Mouse (Mus musculus) adipose tissue, adult 10 weeks (tissue): ENCODE measurements around the gene Gtf2ird1. TPM values are rescaled to one million over a fixed set of nuclear protein-coding genes. Genes with fewer than 3 reads are reported as not detected.

Experiments
- polyA plus RNA-seq: library from polyadenylated mRNA; stranded (reverse); fragments of 350-450 nt; fragmentation: Illumina TruSeq; extraction: RNeasy Lipid Tissue Mini Kit (QIAGEN cat#74804); gene quantifications from one replicate; pipeline ENCODE4 v1.2.3, GENCODE M21; 2014; ENCODE audit warnings: low read depth, low replicate concordance

The Gtf2ird1 gene
- 65.2 TPM for polyA plus RNA-seq

DNA sequence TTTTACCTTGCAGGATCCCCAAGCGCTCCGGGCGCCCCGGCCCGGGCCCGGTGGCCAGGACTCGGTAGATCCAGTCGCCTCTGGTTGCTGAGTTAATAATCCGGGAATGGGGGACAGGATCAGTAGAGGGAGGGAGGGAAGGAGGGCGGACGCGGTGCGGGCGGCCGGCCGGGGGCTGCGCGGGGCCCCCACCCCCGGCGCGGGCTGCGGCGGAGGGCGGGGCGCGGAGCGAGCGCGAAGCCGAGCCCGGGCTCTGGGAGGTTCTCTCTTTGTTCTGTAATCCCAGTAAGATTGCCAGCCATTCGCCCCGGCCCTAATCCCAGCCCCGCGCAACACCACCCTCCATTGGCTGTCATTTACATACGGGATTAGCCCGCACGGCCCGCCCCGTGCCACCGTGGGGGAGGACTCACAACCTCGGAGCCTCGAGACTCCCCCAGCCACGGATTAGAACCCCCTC, at the start of gene Gtf2ird1:
Gene Gtf2ird1 (minus strand): TSS at position 214 of the 460 bp plus-strand sequence.

DNA sequence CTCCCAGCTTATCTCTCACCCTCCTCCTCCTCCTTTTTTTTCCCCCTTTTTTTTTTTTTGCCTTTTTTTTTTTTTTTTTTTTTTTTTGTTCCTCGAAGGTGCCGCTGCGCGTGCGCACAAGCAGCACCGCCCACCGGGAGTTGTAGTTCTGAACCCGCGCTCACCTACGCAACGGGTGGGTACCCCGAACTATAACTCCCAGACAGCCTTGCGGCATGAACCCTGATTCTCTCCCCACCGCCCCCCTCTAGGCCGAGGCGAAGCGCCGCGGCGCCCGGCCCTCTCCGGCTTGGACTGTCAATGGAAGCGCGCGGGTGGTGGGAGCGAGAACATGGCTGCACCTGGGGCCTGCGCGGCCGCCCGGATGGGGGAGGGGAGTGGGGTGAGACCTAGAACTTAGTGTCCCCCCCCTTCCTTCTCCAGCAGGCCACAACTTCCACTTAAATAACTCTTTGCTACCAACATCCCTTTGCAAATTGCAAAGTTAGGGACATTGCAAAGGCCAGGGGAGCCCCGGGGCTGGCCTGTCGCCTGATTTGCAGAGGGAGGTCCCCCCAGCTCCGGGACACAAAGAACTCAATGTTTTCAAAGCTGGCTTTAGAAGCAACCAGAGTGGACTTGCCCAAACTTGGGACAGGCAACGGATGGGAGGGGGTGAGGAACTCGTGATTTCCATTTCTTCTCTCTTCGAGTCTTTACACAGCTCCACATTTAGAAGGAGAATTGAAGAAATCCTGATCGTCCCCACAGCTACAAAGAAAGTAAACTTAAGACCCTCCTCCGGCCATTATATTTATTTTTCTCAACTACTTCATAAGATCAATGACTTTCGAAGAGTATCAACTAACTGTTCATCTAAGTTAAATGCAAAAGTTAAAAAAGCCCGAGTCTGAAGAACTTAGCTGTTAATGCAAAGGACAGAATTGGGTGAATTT, 141.6 kb downstream of the Gtf2ird1 start, which contains the start of gene Gtf2i:
Gene Gtf2i (minus strand): TSS at position 73 of the 935 bp plus-strand sequence.

Other genes starting within 250 kb of the Gtf2ird1 start
- gene Ncf1, start 227.1 kb downstream of the Gtf2ird1 start, polyA plus RNA-seq: 13.7 TPM
- 121 TPM for gene Gtf2i, start 142.0 kb downstream of the Gtf2ird1 start, polyA plus RNA-seq
- gene Clip2, start 95.7 kb upstream of the Gtf2ird1 start, polyA plus RNA-seq: 11.2 TPM
- gene Syna, start 103.5 kb upstream of the Gtf2ird1 start, polyA plus RNA-seq: 1.6 TPM
- 63.9 TPM for gene Rfc2, start 124.7 kb upstream of the Gtf2ird1 start, polyA plus RNA-seq
- gene Lat2, start 158.3 kb upstream of the Gtf2ird1 start, polyA plus RNA-seq: 6.7 TPM
- gene Eif4h, start 182.8 kb upstream of the Gtf2ird1 start, polyA plus RNA-seq: 186 TPM
- gene Limk1, start 231.9 kb upstream of the Gtf2ird1 start, polyA plus RNA-seq: 8.1 TPM